Mouse (Mus musculus): ENCODE data around the gene Pih1d2. TPM values are rescaled to one million over a fixed set of nuclear protein-coding genes. Genes with fewer than 3 reads are reported as not detected.
"Not testable (repeated sequence)": the region's sequence is repeated elsewhere in the genome, so short reads cannot be mapped to it uniquely, and the experiment has no call there.

Pih1d2 gene
- polyA plus RNA-seq, 1 experiment from 2014 or later = 2.1 TPM

DNA sequence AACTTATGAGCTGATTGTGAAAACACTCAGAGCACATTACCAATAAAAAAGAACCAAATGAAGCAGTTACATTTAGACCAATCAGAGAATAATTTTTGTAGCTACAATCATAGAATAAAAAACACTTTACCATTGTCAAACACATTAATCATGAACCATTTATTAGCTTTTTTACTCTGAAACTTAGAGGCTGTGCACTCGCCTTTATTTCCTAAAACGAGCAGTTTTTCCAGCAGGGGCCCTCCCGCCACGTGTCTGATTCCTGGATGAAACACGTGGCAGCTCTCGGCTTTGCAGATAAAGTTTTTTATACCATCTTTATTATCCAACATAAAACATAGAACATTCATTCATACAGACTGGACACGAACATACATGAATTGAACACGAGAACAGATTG lies 13.8 kb downstream of the Pih1d2 start:
- not testable (repeated sequence) for H3K4me1 ChIP-seq (replicated peaks); H3K27me3 ChIP-seq; H3K27ac ChIP-seq; H3K9ac ChIP-seq; ATAC-seq (ENCODE audit: low read depth); H3K4me3 ChIP-seq (replicated peaks); H3K9me3 ChIP-seq (replicated peaks); H3K4me2 ChIP-seq; DNase-seq
- peaks cover 23% of the 10 kb centered on the region for H3K36me3 ChIP-seq
- 78% methylated on average over 6 of the region's 8 CpGs for WGBS (ENCODE audit: insufficient replicate concordance)

- peaks cover 7% of the 10 kb centered on the region for H3K4me1 ChIP-seq (replicated peaks)
- ATAC-seq (ENCODE audit: low read depth) (0 out of 2 replicates have a peak, but pooled peaks have one; percentile 36), DNase-seq (no peak)
- WGBS (ENCODE audit: insufficient replicate concordance) = 70% methylated on average over 6 of the region's 6 CpGs
- no peak overlapping the region for H3K27ac ChIP-seq
- H3K4me3 ChIP-seq (replicated peaks) = no peak overlapping the region
- H3K27me3 ChIP-seq = no peaks in the 10 kb centered on the region
- peaks cover 32% of the 10 kb centered on the region for H3K36me3 ChIP-seq
- no peak overlapping the region for H3K4me2 ChIP-seq
- no peak overlapping the region for H3K9ac ChIP-seq
- H3K9me3 ChIP-seq (replicated peaks) = no peaks in the 10 kb centered on the region
These were observed 15.0 kb downstream of the Pih1d2 start for GRCm38 (mm10) chr9:50632016-50632688.

DNA sequence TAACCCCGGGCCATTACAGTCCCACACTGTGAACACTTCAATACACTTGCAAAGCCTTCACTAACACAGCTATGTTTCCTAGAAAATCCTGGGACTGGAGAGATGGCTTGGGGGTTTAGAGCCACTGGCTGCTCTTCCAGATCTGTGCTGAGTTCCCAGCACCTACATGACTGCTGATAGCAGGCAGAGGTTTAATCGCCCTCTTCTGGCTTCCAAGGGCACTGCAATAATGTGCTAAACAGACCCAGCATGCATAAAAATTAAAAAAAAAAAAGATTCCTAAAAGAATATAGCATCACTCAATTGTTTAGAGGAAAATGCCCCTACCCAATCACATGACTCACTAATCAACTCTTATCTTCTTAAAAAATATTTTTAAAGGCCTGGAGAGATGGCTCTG lies 15.9 kb downstream of the Pih1d2 start:
- no peak overlapping the region for H3K4me2 ChIP-seq
- no peak overlapping the region for H3K27ac ChIP-seq
- no peak overlapping the region for H3K9ac ChIP-seq
- no peak overlapping the region for H3K4me3 ChIP-seq (replicated peaks)
- no peak for DNase-seq
- 46% methylated on average over 2 of the region's 2 CpGs for WGBS (ENCODE audit: insufficient replicate concordance)
- no peaks in the 10 kb centered on the region for H3K9me3 ChIP-seq (replicated peaks)
- H3K4me1 ChIP-seq (replicated peaks) = peaks cover 7% of the 10 kb centered on the region
- H3K27me3 ChIP-seq = no peaks in the 10 kb centered on the region
- no peak for ATAC-seq (ENCODE audit: low read depth)
- peaks cover 38% of the 10 kb centered on the region for H3K36me3 ChIP-seq

GRCm38 (mm10) chr9:50634270-50634669 lies 17.1 kb downstream of the Pih1d2 start:
- no peak for ATAC-seq (ENCODE audit: low read depth)
- Histone ChIP-seq H3K27me3 (no peaks in the 10 kb centered on the region), H3K9me3 (replicated peaks) (no peaks in the 10 kb centered on the region)

DNA sequence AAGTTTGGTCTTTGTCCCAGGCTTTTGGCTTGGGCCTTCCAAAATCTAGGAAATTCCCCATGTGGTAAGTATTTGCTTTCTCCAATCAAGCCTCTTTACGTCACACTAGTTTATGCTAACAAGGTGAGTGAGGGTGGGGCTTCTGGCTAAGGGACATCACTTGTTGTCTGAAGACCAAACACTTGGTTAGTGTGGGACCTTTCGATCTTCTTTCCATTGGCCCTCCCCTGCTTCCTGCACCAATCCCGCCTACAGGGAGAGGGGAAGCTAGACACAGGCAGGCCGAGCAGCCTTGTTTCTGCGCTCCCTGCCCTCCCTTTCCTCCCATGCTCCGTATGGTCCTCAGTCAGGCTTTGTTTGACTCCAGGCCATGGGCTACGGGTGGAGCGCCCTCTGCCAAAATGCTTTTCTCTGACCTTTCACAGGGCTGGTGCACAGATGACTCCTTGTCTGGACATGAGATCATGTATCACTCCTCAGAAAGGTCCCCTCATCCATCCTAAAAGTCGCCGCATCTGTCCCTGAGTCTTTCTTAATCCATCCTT lies 29.8 kb downstream of the Pih1d2 start:
- H3K4me1 ChIP-seq (replicated peaks) = peaks cover 14% of the 10 kb centered on the region
- H3K4me2 ChIP-seq = no peak overlapping the region
- DNase-seq (no peak), ATAC-seq (ENCODE audit: low read depth) (no peak)
- H3K27me3 ChIP-seq = no peaks in the 10 kb centered on the region
- WGBS (ENCODE audit: insufficient replicate concordance) = 84% methylated on average over 10 of the region's 10 CpGs
- peaks cover 88% of the 10 kb centered on the region for H3K36me3 ChIP-seq
- H3K9ac ChIP-seq = no peak overlapping the region
- H3K27ac ChIP-seq = no peak overlapping the region
- no peak overlapping the region for H3K4me3 ChIP-seq (replicated peaks)
- no peaks in the 10 kb centered on the region for H3K9me3 ChIP-seq (replicated peaks)

More at GRCm38 (mm10) chr9:50634270-50634669, 17.1 kb downstream of the Pih1d2 start:
- no peak overlapping the region for H3K4me3 ChIP-seq (replicated peaks)
- H3K36me3 ChIP-seq = peaks cover 42% of the 10 kb centered on the region
- H3K4me2 ChIP-seq = no peak overlapping the region
- peaks cover 7% of the 10 kb centered on the region for H3K4me1 ChIP-seq (replicated peaks)
- 88% methylated on average over 11 of the region's 11 CpGs for WGBS (ENCODE audit: insufficient replicate concordance)
- no peak overlapping the region for H3K27ac ChIP-seq
- DNase-seq = no peak
- no peak overlapping the region for H3K9ac ChIP-seq

GRCm38 (mm10) chr9:50650503-50650902 lies 33.4 kb downstream of the Pih1d2 start:
- 58% methylated on average over 10 of the region's 10 CpGs for WGBS (ENCODE audit: insufficient replicate concordance)
- H3K4me3 ChIP-seq (replicated peaks) = no peak overlapping the region
- peaks cover 84% of the 10 kb centered on the region for H3K36me3 ChIP-seq
- peak; percentile 89 for ATAC-seq (ENCODE audit: low read depth)
- H3K27me3 ChIP-seq = no peaks in the 10 kb centered on the region
- no peak overlapping the region for H3K27ac ChIP-seq
- H3K9ac ChIP-seq = no peak overlapping the region
- no peaks in the 10 kb centered on the region for H3K9me3 ChIP-seq (replicated peaks)
- peaks cover 14% of the 10 kb centered on the region for H3K4me1 ChIP-seq (replicated peaks)
- peak overlapping the region; percentile 21; the same call in 1 of the 2 replicates for H3K4me2 ChIP-seq
- no peak for DNase-seq

DNA sequence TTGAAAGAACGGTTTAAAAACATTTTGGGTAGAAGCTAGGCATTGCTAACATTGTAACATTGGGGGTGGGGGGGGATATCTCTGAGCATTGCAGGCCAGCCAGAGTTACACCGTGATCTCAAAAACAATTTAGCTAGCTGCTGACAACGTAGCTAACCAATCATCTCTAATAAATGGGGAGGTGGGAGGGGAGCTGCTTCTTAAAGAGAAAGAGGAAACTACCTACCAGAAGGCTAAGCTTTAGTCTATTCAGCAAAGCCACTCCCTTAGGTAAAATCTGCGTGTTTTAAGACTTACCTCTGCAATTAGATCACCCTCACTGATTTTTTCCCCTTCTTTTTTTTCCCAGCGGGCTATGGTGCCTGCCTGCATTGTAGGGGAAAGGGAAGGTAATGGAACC lies 41.3 kb downstream of the Pih1d2 start:
- 7% methylated on average over 5 of the region's 5 CpGs for WGBS (ENCODE audit: insufficient replicate concordance)
- H3K4me1 ChIP-seq (replicated peaks) = peaks cover 27% of the 10 kb centered on the region
- H3K27ac ChIP-seq = peak overlapping the region; percentile 76
- DNase-seq (no peak), ATAC-seq (ENCODE audit: low read depth) (no peak)
- H3K9me3 ChIP-seq (replicated peaks) = no peaks in the 10 kb centered on the region
- H3K4me3 ChIP-seq (replicated peaks) = peak overlapping the region; percentile 94
- H3K9ac ChIP-seq = peak overlapping the region; percentile 94
- peaks cover 22% of the 10 kb centered on the region for H3K36me3 ChIP-seq
- peak overlapping the region; percentile 88 for H3K4me2 ChIP-seq
- no peaks in the 10 kb centered on the region for H3K27me3 ChIP-seq

GRCm38 (mm10) chr9:50658941-50659388 lies 41.8 kb downstream of the Pih1d2 start:
- under 1% methylated on average over 28 of the region's 28 CpGs for WGBS (ENCODE audit: insufficient replicate concordance)
- Histone ChIP-seq H3K9me3 (replicated peaks) (no peaks in the 10 kb centered on the region), H3K4me3 (replicated peaks) (peak overlapping the region; percentile 94), H3K4me2 (peak overlapping the region; percentile 88), H3K4me1 (replicated peaks) (peaks cover 27% of the 10 kb centered on the region), H3K9ac (peak overlapping the region; percentile 94), H3K36me3 (peaks cover 19% of the 10 kb centered on the region), H3K27ac (peak overlapping the region; percentile 76), H3K27me3 (no peaks in the 10 kb centered on the region)
- peak; percentile 42 for ATAC-seq (ENCODE audit: low read depth)
- DNase-seq = no peak

GRCm38 (mm10) chr9:50659392-50660217 lies 42.5 kb downstream of the Pih1d2 start, which contains the start of gene Dlat:
Gene Dlat (minus strand): TSS chr9:50659780.
- WGBS (ENCODE audit: insufficient replicate concordance) = under 1% methylated on average over 63 of the region's 63 CpGs

GRCm38 (mm10) chr9:50660431-50660830 lies 43.3 kb downstream of the Pih1d2 start:
- peak overlapping the region; percentile 88 for H3K4me2 ChIP-seq
- ATAC-seq (ENCODE audit: low read depth) (no peak), DNase-seq (no peak)
- peaks cover 27% of the 10 kb centered on the region for H3K4me1 ChIP-seq (replicated peaks)
- H3K9me3 ChIP-seq (replicated peaks) = no peaks in the 10 kb centered on the region
- no peaks in the 10 kb centered on the region for H3K27me3 ChIP-seq
- 0 out of 2 replicates have a peak overlapping the region, but pooled peaks have one; percentile 76 for H3K27ac ChIP-seq
- peak overlapping the region; percentile 94 for H3K4me3 ChIP-seq (replicated peaks)
- H3K36me3 ChIP-seq = peaks cover 7% of the 10 kb centered on the region; the same call in 1 of the 2 replicates
- WGBS (ENCODE audit: insufficient replicate concordance) = 23% methylated on average over 12 of the region's 12 CpGs
- H3K9ac ChIP-seq = peak overlapping the region; percentile 94

More at GRCm38 (mm10) chr9:50659392-50660217, 42.5 kb downstream of the Pih1d2 start, which contains the start of gene Dlat:
- ATAC-seq (ENCODE audit: low read depth) = peak; percentile 89
- H3K9me3 ChIP-seq (replicated peaks) = no peaks in the 10 kb centered on the region
- H3K9ac ChIP-seq = peak within 1 kb of the TSS; percentile 94
- H3K27ac ChIP-seq = peak within 1 kb of the TSS; percentile 76
- peaks cover 15% of the 10 kb centered on the region for H3K36me3 ChIP-seq
- H3K4me1 ChIP-seq (replicated peaks) = peaks cover 27% of the 10 kb centered on the region
- peak within 1 kb of the TSS; percentile 88 for H3K4me2 ChIP-seq
- peak; percentile 79 for DNase-seq
- peak within 1 kb of the TSS; percentile 94 for H3K4me3 ChIP-seq (replicated peaks)
- H3K27me3 ChIP-seq = no peaks in the 10 kb centered on the region

GRCm38 (mm10) chr9:50664826-50665225 lies 47.7 kb downstream of the Pih1d2 start:
- Histone ChIP-seq H3K9me3 (replicated peaks) (no peaks in the 10 kb centered on the region), H3K27ac (no peak overlapping the region), H3K9ac (no peak overlapping the region), H3K4me1 (replicated peaks) (peaks cover 24% of the 10 kb centered on the region), H3K27me3 (no peaks in the 10 kb centered on the region), H3K4me3 (replicated peaks) (no peak overlapping the region), H3K36me3 (no peaks in the 10 kb centered on the region), H3K4me2 (no peak overlapping the region)
- ATAC-seq (ENCODE audit: low read depth) = no peak
- DNase-seq = no peak
- WGBS (ENCODE audit: insufficient replicate concordance) = 62% methylated on average over 5 of the region's 5 CpGs
